Mouse (Mus musculus): ENCODE data around the gene Deaf1. TPM values are rescaled to one million over a fixed set of nuclear protein-coding genes. Genes with fewer than 3 reads are reported as not detected.

The Deaf1 gene
- polyA plus RNA-seq (2014; fragmentation: Illumina TruSeq; extraction: RNeasy Lipid Tissue Mini Kit (QIAGEN cat#74804); ENCODE audit: low read depth, low replicate concordance), result 1.2 TPM

GRCm38 (mm10) chr7:141327469-141328372, at the start of gene Deaf1, which contains the start of gene Tmem80:
Deaf1 (minus strand) TSS chr7:141327690.
Tmem80 (plus strand) TSS chr7:141327739.

GRCm38 (mm10) chr7:141338576-141339131, 11.2 kb upstream of the Deaf1 start, which contains the start of gene Eps8l2:
Eps8l2 (plus strand) TSS chr7:141338880.

GRCm38 (mm10) chr7:141291921-141292582, 35.4 kb downstream of the Deaf1 start, which contains the start of gene Drd4:
Drd4 (plus strand) TSS chr7:141292006.

GRCm38 (mm10) chr7:141278766-141279590, 48.5 kb downstream of the Deaf1 start, which contains the start of gene Sct:
Sct (minus strand) TSS chr7:141279133.

GRCm38 (mm10) chr7:141276546-141276945, 50.9 kb downstream of the Deaf1 start, which contains the start of gene Cdhr5:
Cdhr5 (minus strand) TSS chr7:141276786.

GRCm38 (mm10) chr7:141265739-141266561, 61.5 kb downstream of the Deaf1 start, which contains the start of gene Irf7:
Irf7 (minus strand) TSS chr7:141266481.

Other genes starting within 250 kb of the Deaf1 start
- not detected for gene Pkp3, start 249.5 kb downstream of the Deaf1 start, polyA plus RNA-seq (2014; fragmentation: Illumina TruSeq; extraction: RNeasy Lipid Tissue Mini Kit (QIAGEN cat#74804); ENCODE audit: low read depth, low replicate concordance)
- gene Sigirr, start 227.1 kb downstream of the Deaf1 start, polyA plus RNA-seq (2014; fragmentation: Illumina TruSeq; extraction: RNeasy Lipid Tissue Mini Kit (QIAGEN cat#74804); ENCODE audit: low read depth, low replicate concordance), result not detected
- 0.18 TPM for gene Ano9, start 209.9 kb downstream of the Deaf1 start, polyA plus RNA-seq (2014; fragmentation: Illumina TruSeq; extraction: RNeasy Lipid Tissue Mini Kit (QIAGEN cat#74804); ENCODE audit: low read depth, low replicate concordance)
- gene Ptdss2, start 205.3 kb downstream of the Deaf1 start, polyA plus RNA-seq (2014; fragmentation: Illumina TruSeq; extraction: RNeasy Lipid Tissue Mini Kit (QIAGEN cat#74804); ENCODE audit: low read depth, low replicate concordance), result 179 TPM
- gene Rnh1, start 154.8 kb downstream of the Deaf1 start, polyA plus RNA-seq (2014; fragmentation: Illumina TruSeq; extraction: RNeasy Lipid Tissue Mini Kit (QIAGEN cat#74804); ENCODE audit: low read depth, low replicate concordance), result 0.41 TPM
- gene Hras, start 133.7 kb downstream of the Deaf1 start, polyA plus RNA-seq (2014; fragmentation: Illumina TruSeq; extraction: RNeasy Lipid Tissue Mini Kit (QIAGEN cat#74804); ENCODE audit: low read depth, low replicate concordance), result 6.3 TPM
- gene Lrrc56, start 133.5 kb downstream of the Deaf1 start, polyA plus RNA-seq (2014; fragmentation: Illumina TruSeq; extraction: RNeasy Lipid Tissue Mini Kit (QIAGEN cat#74804); ENCODE audit: low read depth, low replicate concordance), result 9.5 TPM
- 18.2 TPM for gene Lmntd2, start 113.6 kb downstream of the Deaf1 start, polyA plus RNA-seq (2014; fragmentation: Illumina TruSeq; extraction: RNeasy Lipid Tissue Mini Kit (QIAGEN cat#74804); ENCODE audit: low read depth, low replicate concordance)
- gene Rassf7, start 111.8 kb downstream of the Deaf1 start, polyA plus RNA-seq (2014; fragmentation: Illumina TruSeq; extraction: RNeasy Lipid Tissue Mini Kit (QIAGEN cat#74804); ENCODE audit: low read depth, low replicate concordance), result 2.4 TPM
- 24.6 TPM for gene Phrf1, start 98.9 kb downstream of the Deaf1 start, polyA plus RNA-seq (2014; fragmentation: Illumina TruSeq; extraction: RNeasy Lipid Tissue Mini Kit (QIAGEN cat#74804); ENCODE audit: low read depth, low replicate concordance)
- gene Irf7, start 61.2 kb downstream of the Deaf1 start, polyA plus RNA-seq (2014; fragmentation: Illumina TruSeq; extraction: RNeasy Lipid Tissue Mini Kit (QIAGEN cat#74804); ENCODE audit: low read depth, low replicate concordance), result 2.1 TPM
- 1.5 TPM for gene Cdhr5, start 50.9 kb downstream of the Deaf1 start, polyA plus RNA-seq (2014; fragmentation: Illumina TruSeq; extraction: RNeasy Lipid Tissue Mini Kit (QIAGEN cat#74804); ENCODE audit: low read depth, low replicate concordance)
- not detected for gene Sct, start 48.6 kb downstream of the Deaf1 start, polyA plus RNA-seq (2014; fragmentation: Illumina TruSeq; extraction: RNeasy Lipid Tissue Mini Kit (QIAGEN cat#74804); ENCODE audit: low read depth, low replicate concordance)
- 1.1 TPM for gene Drd4, start 35.7 kb downstream of the Deaf1 start, polyA plus RNA-seq (2014; fragmentation: Illumina TruSeq; extraction: RNeasy Lipid Tissue Mini Kit (QIAGEN cat#74804); ENCODE audit: low read depth, low replicate concordance)
- gene Tmem80, start within 50 bp of the Deaf1 start, polyA plus RNA-seq (2014; fragmentation: Illumina TruSeq; extraction: RNeasy Lipid Tissue Mini Kit (QIAGEN cat#74804); ENCODE audit: low read depth, low replicate concordance), result 15.0 TPM
- gene Eps8l2, start 11.2 kb upstream of the Deaf1 start, polyA plus RNA-seq (2014; fragmentation: Illumina TruSeq; extraction: RNeasy Lipid Tissue Mini Kit (QIAGEN cat#74804); ENCODE audit: low read depth, low replicate concordance), result 0.34 TPM
- gene Taldo1, start 64.5 kb upstream of the Deaf1 start, polyA plus RNA-seq (2014; fragmentation: Illumina TruSeq; extraction: RNeasy Lipid Tissue Mini Kit (QIAGEN cat#74804); ENCODE audit: low read depth, low replicate concordance), result 1.8 TPM
- 3.7 TPM for gene Gatd1, start 86.4 kb upstream of the Deaf1 start, polyA plus RNA-seq (2014; fragmentation: Illumina TruSeq; extraction: RNeasy Lipid Tissue Mini Kit (QIAGEN cat#74804); ENCODE audit: low read depth, low replicate concordance)
- gene Cend1, start 101.8 kb upstream of the Deaf1 start, polyA plus RNA-seq (2014; fragmentation: Illumina TruSeq; extraction: RNeasy Lipid Tissue Mini Kit (QIAGEN cat#74804); ENCODE audit: low read depth, low replicate concordance), result 0.18 TPM
- 0.14 TPM for gene Slc25a22, start 110.2 kb upstream of the Deaf1 start, polyA plus RNA-seq (2014; fragmentation: Illumina TruSeq; extraction: RNeasy Lipid Tissue Mini Kit (QIAGEN cat#74804); ENCODE audit: low read depth, low replicate concordance)
- gene Pidd1, start 116.3 kb upstream of the Deaf1 start, polyA plus RNA-seq (2014; fragmentation: Illumina TruSeq; extraction: RNeasy Lipid Tissue Mini Kit (QIAGEN cat#74804); ENCODE audit: low read depth, low replicate concordance), result 0.48 TPM
- gene Rplp2, start 119.7 kb upstream of the Deaf1 start, polyA plus RNA-seq (2014; fragmentation: Illumina TruSeq; extraction: RNeasy Lipid Tissue Mini Kit (QIAGEN cat#74804); ENCODE audit: low read depth, low replicate concordance), result 10.3 TPM
- 14.7 TPM for gene Pnpla2, start 127.5 kb upstream of the Deaf1 start, polyA plus RNA-seq (2014; fragmentation: Illumina TruSeq; extraction: RNeasy Lipid Tissue Mini Kit (QIAGEN cat#74804); ENCODE audit: low read depth, low replicate concordance)
- not detected for gene Cracr2b, start 133.4 kb upstream of the Deaf1 start, polyA plus RNA-seq (2014; fragmentation: Illumina TruSeq; extraction: RNeasy Lipid Tissue Mini Kit (QIAGEN cat#74804); ENCODE audit: low read depth, low replicate concordance)
- 17.0 TPM for gene Cd151, start 139.7 kb upstream of the Deaf1 start, polyA plus RNA-seq (2014; fragmentation: Illumina TruSeq; extraction: RNeasy Lipid Tissue Mini Kit (QIAGEN cat#74804); ENCODE audit: low read depth, low replicate concordance)
- gene Polr2l, start 147.4 kb upstream of the Deaf1 start, polyA plus RNA-seq (2014; fragmentation: Illumina TruSeq; extraction: RNeasy Lipid Tissue Mini Kit (QIAGEN cat#74804); ENCODE audit: low read depth, low replicate concordance), result 0.87 TPM
- 0.49 TPM for gene Tspan4, start 147.6 kb upstream of the Deaf1 start, polyA plus RNA-seq (2014; fragmentation: Illumina TruSeq; extraction: RNeasy Lipid Tissue Mini Kit (QIAGEN cat#74804); ENCODE audit: low read depth, low replicate concordance)
- gene Chid1, start 212.2 kb upstream of the Deaf1 start, polyA plus RNA-seq (2014; fragmentation: Illumina TruSeq; extraction: RNeasy Lipid Tissue Mini Kit (QIAGEN cat#74804); ENCODE audit: low read depth, low replicate concordance), result 12.1 TPM
- gene Ap2a2, start 234.5 kb upstream of the Deaf1 start, polyA plus RNA-seq (2014; fragmentation: Illumina TruSeq; extraction: RNeasy Lipid Tissue Mini Kit (QIAGEN cat#74804); ENCODE audit: low read depth, low replicate concordance), result 22.2 TPM

Measured in testis, adult 10 weeks (tissue).